Mouse (Mus musculus) ES-Bruce4 (cell line): ENCODE data around the gene Iqcf5. TPM values are rescaled to one million over a fixed set of nuclear protein-coding genes. Genes with fewer than 3 reads are reported as not detected.
A peak's percentile ranks its signal among the peaks of the same experiment; 100 is the strongest.

Source experiments
- H3K27ac ChIP-seq: 2 replicates; pipeline ENCODE4 v1.5.1; 2012; ENCODE audit warnings: low read length, inconsistent platforms; ENCODE audit not compliant: insufficient read depth
- H3K27me3 ChIP-seq: 2 replicates; pipeline ENCODE4 v1.6.1; 2012; ENCODE audit warnings: mild to moderate bottlenecking, low read length, inconsistent platforms; ENCODE audit not compliant: control insufficient read depth, poor library complexity, insufficient read depth, severe bottlenecking
- H3K36me3 ChIP-seq: 2 replicates; pipeline ENCODE4 v1.6.1; 2012; ENCODE audit warnings: inconsistent platforms, mild to moderate bottlenecking, low read length, moderate library complexity; ENCODE audit not compliant: control insufficient read depth, poor library complexity, insufficient read depth, severe bottlenecking
- H3K4me1 ChIP-seq: one replicate; pipeline ENCODE4 v1.8.1; 2011; ENCODE audit warnings: low read length; ENCODE audit not compliant: control insufficient read depth, insufficient read depth
- H3K4me3 ChIP-seq: 2 replicates; pipeline ENCODE4 v1.5.1; 2011; ENCODE audit warnings: low read depth, mild to moderate bottlenecking, low read length
- H3K9ac ChIP-seq: 2 replicates; pipeline ENCODE4 v1.6.1; 2012; ENCODE audit warnings: low read depth, mild to moderate bottlenecking, inconsistent platforms; ENCODE audit not compliant: poor library complexity, severe bottlenecking
- H3K9me3 ChIP-seq: replicated peaks from 2 replicates; pipeline ENCODE4 v1.6.1; 2012; ENCODE audit warnings: mild to moderate bottlenecking, low read length, inconsistent platforms; ENCODE audit not compliant: control insufficient read depth, poor library complexity, insufficient read depth, severe bottlenecking
- CTCF ChIP-seq: IDR thresholded peaks from one replicate; pipeline ENCODE4 v1.8.1; 2011; ENCODE audit warnings: low read depth, low read length
- EP300 ChIP-seq: IDR thresholded peaks from 2 replicates; pipeline ENCODE4 v1.6.1; 2011; ENCODE audit warnings: low read depth, low read length; ENCODE audit not compliant: insufficient read depth
- POLR2A ChIP-seq: IDR thresholded peaks from one replicate; pipeline ENCODE4 v1.8.1; 2011; ENCODE audit warnings: low read length; ENCODE audit not compliant: insufficient read depth
- polyA plus RNA-seq: library from polyadenylated mRNA; stranded (reverse); fragments of >200 nt; gene quantifications from 2 replicates; pipeline ENCODE4 v1.2.4, GENCODE M21; 2011; ENCODE audit warnings: low read depth; ENCODE audit not compliant: missing spikeins, insufficient read depth, insufficient read length

The Iqcf5 gene
- polyA plus RNA-seq, 1 experiment: not detected

DNA sequence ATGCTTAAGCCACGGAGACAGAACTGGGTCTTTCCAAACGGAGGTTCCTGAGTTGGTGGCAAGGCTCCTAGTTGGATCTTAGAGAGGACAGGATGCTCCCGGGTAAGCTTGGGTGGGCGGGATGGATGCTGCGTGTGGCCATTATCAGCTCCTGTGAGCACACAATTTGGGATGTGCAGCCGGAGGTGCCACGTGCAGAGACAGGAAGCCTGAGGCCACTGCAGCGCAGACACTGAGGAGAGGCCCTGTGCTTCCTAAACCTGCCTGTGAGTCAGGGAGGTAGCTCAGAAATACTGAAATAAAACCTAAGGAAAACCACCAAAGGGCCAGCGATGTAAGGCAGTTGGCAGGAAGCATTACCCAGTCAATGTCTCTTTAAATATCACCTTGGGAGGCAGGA lies 44.6 kb upstream of the Iqcf5 start:
- Histone ChIP-seq H3K36me3 (no peaks in the 10 kb centered on the region), H3K27me3 (no peaks in the 10 kb centered on the region), H3K27ac (no peak overlapping the region), H3K4me3 (no peak overlapping the region), H3K9me3 (no peaks in the 10 kb centered on the region), H3K4me1 (peaks cover 2% of the 10 kb centered on the region), H3K9ac (no peak overlapping the region)
- TF ChIP-seq POLR2A (no peak), EP300 (no peak), CTCF (no peak)

DNA sequence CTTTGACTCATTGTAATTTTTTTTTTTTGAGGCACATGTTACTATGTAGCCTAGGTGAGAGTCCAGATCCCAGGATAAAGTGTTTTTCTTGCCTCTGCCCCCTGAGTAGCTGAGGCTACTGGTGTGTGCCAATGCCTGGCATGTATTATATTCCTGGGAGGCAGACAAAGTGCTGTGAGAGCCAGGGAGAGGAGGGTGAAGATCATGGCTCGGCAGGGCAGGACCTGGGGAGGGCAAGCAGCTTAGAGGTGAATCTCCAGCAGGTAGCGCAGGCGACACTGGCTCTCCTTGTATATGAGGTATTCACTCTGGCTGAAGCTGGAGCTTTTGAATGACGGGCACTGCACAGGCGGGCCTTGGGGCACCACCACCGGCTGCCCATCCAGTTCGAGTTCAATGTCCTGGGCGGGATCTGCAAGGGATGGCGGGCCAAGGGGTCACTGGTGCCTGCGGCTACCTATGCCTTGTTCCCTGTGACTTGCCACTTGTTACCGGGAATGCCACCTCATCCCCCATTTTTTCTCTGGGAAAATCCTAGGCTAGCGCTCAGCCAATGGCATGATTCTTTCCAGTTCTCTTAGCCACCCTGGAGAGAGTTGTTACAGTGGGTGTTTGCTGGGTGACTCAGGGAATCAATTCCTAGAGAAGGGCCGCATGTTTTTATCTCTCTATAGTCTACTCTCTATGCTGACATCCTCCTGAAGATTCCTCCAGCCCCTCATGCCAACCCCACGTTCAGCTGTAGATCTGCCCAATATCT lies 43.2 kb upstream of the Iqcf5 start:
- peaks cover 2% of the 10 kb centered on the region for H3K4me1 ChIP-seq
- H3K9me3 ChIP-seq: no peaks in the 10 kb centered on the region
- H3K36me3 ChIP-seq: no peaks in the 10 kb centered on the region
- no peak overlapping the region for H3K27ac ChIP-seq
- TF ChIP-seq POLR2A (no peak), EP300 (no peak), CTCF (no peak)
- H3K4me3 ChIP-seq: peak overlapping the region; percentile 46
- no peak overlapping the region for H3K9ac ChIP-seq
- no peaks in the 10 kb centered on the region for H3K27me3 ChIP-seq

DNA sequence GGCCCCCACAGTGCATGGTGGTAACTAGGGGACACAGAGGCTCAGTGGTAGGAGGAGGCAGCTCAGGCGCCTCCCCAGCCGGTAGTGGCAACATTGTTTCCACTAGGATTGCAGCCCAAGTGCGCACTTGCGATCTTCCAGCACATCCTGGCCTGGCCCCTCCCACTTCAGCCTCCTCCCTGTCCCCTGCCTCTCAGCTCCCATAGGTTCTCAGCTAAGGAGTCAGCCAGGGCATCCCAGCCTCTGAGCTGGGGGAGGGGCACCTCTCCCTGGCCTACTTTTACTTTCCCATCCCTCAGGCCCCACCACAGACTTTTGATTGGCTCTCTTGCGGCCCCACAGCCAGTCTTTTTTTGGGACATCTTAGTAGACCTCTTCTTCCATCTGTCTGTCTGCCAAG lies 42.5 kb upstream of the Iqcf5 start:
- Histone ChIP-seq H3K9ac (no peak overlapping the region), H3K27me3 (no peaks in the 10 kb centered on the region), H3K36me3 (no peaks in the 10 kb centered on the region), H3K27ac (no peak overlapping the region), H3K4me3 (peak overlapping the region; percentile 46), H3K9me3 (no peaks in the 10 kb centered on the region), H3K4me1 (peaks cover 2% of the 10 kb centered on the region)
- peak; percentile 20 for TF ChIP-seq POLR2A
- TF ChIP-seq EP300: no peak
- TF ChIP-seq CTCF: no peak

DNA sequence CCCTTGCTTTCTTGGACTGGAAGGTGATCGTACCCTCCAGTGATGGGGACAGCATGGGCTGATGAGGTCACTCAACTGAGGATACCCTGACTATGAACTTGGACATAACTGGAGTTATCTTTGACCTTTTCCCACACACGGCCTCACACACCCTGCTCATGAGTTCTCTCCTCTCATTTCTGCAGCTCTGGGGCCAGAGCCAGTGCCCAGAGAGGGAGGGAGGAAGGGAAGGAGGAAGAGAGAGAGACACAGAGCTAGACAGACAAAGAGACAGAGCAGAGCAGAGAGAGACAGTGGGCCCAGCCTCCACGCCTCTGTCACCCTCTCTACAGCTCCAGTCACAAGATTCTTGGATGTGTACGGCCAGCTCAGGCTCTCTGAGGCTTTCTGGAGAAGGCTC lies 42.1 kb upstream of the Iqcf5 start:
- H3K36me3 ChIP-seq: no peaks in the 10 kb centered on the region
- no peak overlapping the region for H3K27ac ChIP-seq
- TF ChIP-seq POLR2A (no peak), CTCF (no peak), EP300 (no peak)
- H3K9me3 ChIP-seq: no peaks in the 10 kb centered on the region
- no peaks in the 10 kb centered on the region for H3K27me3 ChIP-seq
- H3K9ac ChIP-seq: no peak overlapping the region
- H3K4me1 ChIP-seq: peaks cover 2% of the 10 kb centered on the region
- H3K4me3 ChIP-seq: no peak overlapping the region

DNA sequence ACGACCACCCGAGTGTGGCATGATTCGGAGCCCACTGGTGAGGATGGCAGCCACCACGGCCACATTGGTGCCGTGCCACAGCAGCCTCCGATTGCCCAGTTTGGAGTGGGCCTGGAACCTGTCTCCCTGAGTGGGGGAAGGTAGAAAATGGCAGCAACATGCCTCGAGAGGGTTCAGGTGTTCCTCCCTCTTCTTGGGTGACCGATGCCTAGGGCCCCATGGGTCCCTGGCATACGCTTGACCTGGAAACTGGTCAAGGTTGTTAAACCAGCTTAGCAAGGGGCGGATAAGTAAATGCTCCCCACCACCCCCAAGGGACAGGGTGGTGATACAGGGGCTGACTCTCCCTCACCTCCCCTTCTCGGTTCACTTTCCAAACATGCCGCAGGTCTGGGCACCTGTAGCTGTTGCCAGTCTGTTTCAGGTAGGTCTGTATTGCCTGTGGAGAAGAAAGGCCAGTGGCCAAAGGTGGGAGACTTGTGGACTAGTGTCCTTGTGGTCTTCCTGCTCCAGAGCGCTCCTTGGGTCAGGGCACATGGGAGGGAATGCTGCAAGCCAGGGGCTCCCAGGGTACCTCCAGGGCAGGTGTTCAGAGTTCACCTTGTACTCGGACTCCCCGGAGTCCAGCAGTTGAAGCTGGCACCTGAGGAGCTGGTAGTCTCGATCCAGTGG lies 41.2 kb upstream of the Iqcf5 start:
- H3K36me3 ChIP-seq: no peaks in the 10 kb centered on the region
- H3K27ac ChIP-seq: no peak overlapping the region
- peaks cover 2% of the 10 kb centered on the region for H3K4me1 ChIP-seq

DNA sequence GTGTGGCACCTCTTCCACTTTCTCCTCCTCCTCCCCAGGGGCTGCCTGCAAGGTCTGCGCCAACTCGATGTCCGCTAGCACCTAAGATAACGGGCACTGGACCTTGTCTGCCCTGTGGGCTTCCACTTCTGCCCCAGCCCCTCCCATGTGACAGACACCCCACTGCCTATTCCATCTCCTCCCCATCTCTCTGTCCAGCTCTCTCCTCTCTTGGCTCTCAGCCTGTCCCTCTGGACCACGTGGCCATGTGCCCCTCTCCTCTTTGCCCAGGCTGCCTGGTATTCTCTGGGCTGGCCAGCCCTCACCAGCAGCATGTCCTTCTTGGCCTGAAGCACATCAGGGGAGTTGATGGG lies 40.6 kb upstream of the Iqcf5 start:
- Histone ChIP-seq H3K27me3 (no peaks in the 10 kb centered on the region), H3K4me3 (no peak overlapping the region), H3K36me3 (no peaks in the 10 kb centered on the region), H3K4me1 (peaks cover 2% of the 10 kb centered on the region), H3K27ac (no peak overlapping the region), H3K9me3 (no peaks in the 10 kb centered on the region), H3K9ac (no peak overlapping the region)
- no peak for TF ChIP-seq POLR2A

More for the DNA sequence above, 41.2 kb upstream of the Iqcf5 start:
- TF ChIP-seq EP300 (no peak), CTCF (no peak), POLR2A (no peak)
- H3K9me3 ChIP-seq: no peaks in the 10 kb centered on the region
- no peak overlapping the region for H3K4me3 ChIP-seq
- no peak overlapping the region for H3K9ac ChIP-seq
- no peaks in the 10 kb centered on the region for H3K27me3 ChIP-seq
